Mouse (Mus musculus) liver, adult 2 months (tissue): ENCODE data around the gene Slc17a8. TPM values are rescaled to one million over a fixed set of nuclear protein-coding genes. Genes with fewer than 3 reads are reported as not detected.

Experiments used
- DNase-seq: peaks from one replicate; pipeline ENCODE4 v3.0.0-alpha.2; 2011; ENCODE audit warnings: low read depth, low spot score; ENCODE audit errors: extremely low read depth
- H3K27ac ChIP-seq: fragments of 200-500 bp; replicated peaks from 2 replicates; pipeline ENCODE4 v1.5.1; 2012; ENCODE audit warnings: low read depth, mild to moderate bottlenecking, control low read depth, inconsistent platforms, low read length; ENCODE audit not compliant: insufficient read depth
- H3K27me3 ChIP-seq: fragments of 200-500 bp; 2 replicates; pipeline ENCODE4 v1.6.1; 2012; ENCODE audit warnings: mild to moderate bottlenecking, moderate library complexity, low read length, inconsistent platforms; ENCODE audit not compliant: control insufficient read depth, insufficient read depth
- H3K36me3 ChIP-seq: fragments of 200-500 bp; 2 replicates; pipeline ENCODE4 v1.6.1; 2012; ENCODE audit warnings: low read length, inconsistent platforms; ENCODE audit not compliant: control insufficient read depth, insufficient read depth
- H3K4me1 ChIP-seq: fragments of 200-500 bp; 2 replicates; pipeline ENCODE4 v1.6.1; 2011; ENCODE audit warnings: low read length; ENCODE audit not compliant: control insufficient read depth, insufficient read depth
- H3K4me3 ChIP-seq: fragments of 200-500 bp; 2 replicates; pipeline ENCODE4 v1.5.1; 2011; ENCODE audit warnings: low read depth, mild to moderate bottlenecking, control low read depth, low read length, moderate library complexity; ENCODE audit not compliant: insufficient read depth
- H3K79me2 ChIP-seq: fragments of 200-500 bp; 2 replicates; pipeline ENCODE4 v1.6.1; 2012; ENCODE audit warnings: inconsistent platforms, mild to moderate bottlenecking, low read length, moderate library complexity; ENCODE audit not compliant: control insufficient read depth, insufficient read depth
- H3K9ac ChIP-seq: fragments of 200-500 bp; 2 replicates; pipeline ENCODE4 v1.6.1; 2012; ENCODE audit warnings: low read depth, mild to moderate bottlenecking, control low read depth, inconsistent platforms, low read length
- CTCF ChIP-seq: fragments of 200-500 bp; IDR thresholded peaks from 2 replicates; pipeline ENCODE4 v1.5.1; 2011; ENCODE audit warnings: low read depth, low read length, control low read depth
- POLR2A ChIP-seq: fragments of 200-500 bp; IDR thresholded peaks from 2 replicates; pipeline ENCODE4 v1.6.1; 2011; ENCODE audit warnings: low read length, control low read depth; ENCODE audit not compliant: insufficient read depth; ENCODE audit errors: extremely low read depth
- WGBS: fragments of 180-500 bp; shearing (Covaris S2); methylation state at CpG from one replicate; pipeline ENCODE4 v1.1.7; 2018; 5-methylcytosine and 5-hydroxymethylcytosine counted together
- polyA plus RNA-seq: library from polyadenylated mRNA; depleted of rRNA; stranded (reverse); fragments of >200 nt; gene quantifications from 2 replicates; pipeline ENCODE4 v1.2.3, GENCODE M21; 2012
- total RNA-seq: library from RNA; depleted of rRNA; stranded (reverse); fragments of >200 nt; gene quantifications from 2 replicates; pipeline ENCODE4 v1.2.3, GENCODE M21; 2014

The Slc17a8 gene
- total and polyA plus RNA-seq, 2 experiments, result 1.1 to 2.9 TPM

DNA sequence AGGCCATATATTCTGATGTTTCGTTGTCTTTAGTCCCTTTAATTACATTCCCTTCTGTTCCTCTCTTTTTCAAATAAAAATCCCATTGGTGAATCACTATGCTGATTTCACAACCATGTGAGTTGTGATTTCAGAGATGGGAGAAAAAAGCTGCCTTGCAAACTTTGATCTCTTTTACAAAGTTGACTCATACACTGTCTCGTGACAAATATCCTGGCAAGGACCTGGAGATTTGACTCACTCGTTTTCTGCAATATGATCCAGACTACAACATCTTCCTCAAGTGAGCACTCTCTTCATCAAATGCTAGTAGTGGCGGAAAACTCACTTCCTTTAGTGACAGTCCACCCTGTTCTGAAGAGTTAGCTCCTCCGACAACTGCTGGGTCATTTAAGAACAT, 21.7 kb downstream of the Slc17a8 start:
- no peak overlapping the region for H3K4me3 ChIP-seq
- no peaks in the 10 kb centered on the region for H3K27me3 ChIP-seq
- H3K27ac ChIP-seq, result peak overlapping the region; percentile 56
- peaks cover 24% of the 10 kb centered on the region for H3K4me1 ChIP-seq
- H3K36me3 ChIP-seq, result peaks cover 5% of the 10 kb centered on the region; the same call in 1 of the 2 replicates
- DNase-seq, result peak; percentile 95
- H3K9ac ChIP-seq, result peak overlapping the region; percentile 23; the same call in 1 of the 2 replicates
- WGBS, result 18% methylated on average over 5 of the region's 5 CpGs
- TF ChIP-seq POLR2A (no peak), CTCF (no peak)
- H3K79me2 ChIP-seq, result no peaks in the 10 kb centered on the region

- H3K4me3 ChIP-seq, result no peak overlapping the region
- no peak for DNase-seq
- no peaks in the 10 kb centered on the region for H3K27me3 ChIP-seq
- H3K9ac ChIP-seq, result no peak overlapping the region
- peaks cover 5% of the 10 kb centered on the region; the same call in 1 of the 2 replicates for H3K36me3 ChIP-seq
- H3K79me2 ChIP-seq, result no peaks in the 10 kb centered on the region
- 80% methylated on average over 4 of the region's 4 CpGs for WGBS
- peaks cover 32% of the 10 kb centered on the region for H3K4me1 ChIP-seq
- no peak overlapping the region for H3K27ac ChIP-seq
- TF ChIP-seq CTCF, result no peak
- no peak for TF ChIP-seq POLR2A
Observed at GRCm38 (mm10) chr10:89597275-89597674, 23.8 kb downstream of the Slc17a8 start.

DNA sequence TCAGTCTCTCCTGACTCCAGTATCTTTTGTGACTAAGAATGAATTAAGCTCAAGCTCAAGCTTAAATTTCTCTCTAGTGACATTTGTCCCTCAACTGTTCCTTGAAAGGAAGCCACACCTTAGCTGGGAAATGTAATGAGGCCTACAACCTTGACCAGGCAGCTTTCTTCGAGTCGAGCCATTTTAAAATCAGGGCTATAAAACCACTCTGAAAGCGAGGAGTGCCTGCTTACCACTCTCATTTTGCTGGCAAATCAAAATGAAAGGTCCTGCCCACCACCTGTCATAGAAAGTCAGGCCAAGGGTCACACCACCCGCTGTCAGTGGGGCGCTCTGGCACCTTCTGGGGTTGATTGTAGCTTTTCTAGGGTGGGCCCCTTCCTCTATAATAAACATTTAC, 25.1 kb downstream of the Slc17a8 start:
- no peak for DNase-seq
- peak overlapping the region; percentile 63; the same call in 1 of the 2 replicates for H3K27ac ChIP-seq

DNA sequence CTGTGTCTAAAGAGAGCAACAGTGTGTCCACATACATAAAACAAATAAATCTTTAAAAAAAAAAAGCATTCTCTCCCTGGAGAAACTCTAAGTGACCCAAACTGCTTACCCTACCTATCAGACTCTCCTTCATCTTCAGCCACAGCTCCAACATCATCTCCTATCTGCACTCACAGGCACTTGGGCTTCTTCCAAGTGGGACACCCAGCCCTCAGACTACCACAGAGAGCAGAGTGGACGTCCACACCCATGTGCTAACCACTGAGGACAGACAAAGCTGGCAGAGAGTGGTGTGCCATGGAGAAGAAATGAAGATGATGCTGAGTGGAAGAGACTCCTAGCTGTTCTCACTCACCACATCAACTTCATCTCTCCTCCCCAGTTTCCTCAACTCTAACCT, 25.5 kb downstream of the Slc17a8 start:
- 17% methylated on average over 1 of the region's 1 CpGs for WGBS
- no peaks in the 10 kb centered on the region for H3K79me2 ChIP-seq
- no peak overlapping the region for H3K4me3 ChIP-seq
- peaks cover 32% of the 10 kb centered on the region for H3K4me1 ChIP-seq
- DNase-seq, result no peak
- H3K36me3 ChIP-seq, result peaks cover 9% of the 10 kb centered on the region; the same call in 1 of the 2 replicates
- H3K9ac ChIP-seq, result no peak overlapping the region
- peak overlapping the region; percentile 63 for H3K27ac ChIP-seq
- no peaks in the 10 kb centered on the region for H3K27me3 ChIP-seq
- no peak for TF ChIP-seq CTCF
- TF ChIP-seq POLR2A, result no peak

More for the DNA sequence above, 25.1 kb downstream of the Slc17a8 start:
- Histone ChIP-seq H3K9ac (no peak overlapping the region), H3K79me2 (no peaks in the 10 kb centered on the region), H3K4me1 (peaks cover 32% of the 10 kb centered on the region), H3K4me3 (no peak overlapping the region), H3K27me3 (no peaks in the 10 kb centered on the region), H3K36me3 (peaks cover 8% of the 10 kb centered on the region; the same call in 1 of the 2 replicates)
- WGBS, result 88% methylated on average over 5 of the region's 5 CpGs
- TF ChIP-seq POLR2A, result no peak
- TF ChIP-seq CTCF, result no peak

DNA sequence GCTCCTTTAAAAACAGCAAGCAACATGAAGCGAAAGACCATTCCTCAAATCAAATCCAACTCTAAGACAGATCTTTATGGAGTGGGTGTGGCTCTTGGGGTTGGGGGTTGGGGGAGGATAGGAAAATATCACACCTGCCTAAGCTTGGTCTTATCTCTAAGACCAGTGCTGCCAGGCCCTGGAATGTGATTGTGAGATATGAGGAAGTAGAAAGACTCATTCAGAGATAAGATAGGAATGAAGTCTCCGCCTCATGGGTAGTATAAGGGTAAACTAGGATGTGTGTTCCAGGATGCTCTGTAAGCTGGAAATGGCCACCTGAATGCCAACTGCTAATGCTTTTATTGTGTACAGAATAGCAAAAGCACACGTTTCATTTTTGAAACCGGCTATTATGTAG, 26.7 kb downstream of the Slc17a8 start:
- Histone ChIP-seq H3K79me2 (no peaks in the 10 kb centered on the region), H3K36me3 (peaks cover 16% of the 10 kb centered on the region), H3K9ac (no peak overlapping the region), H3K4me1 (peaks cover 23% of the 10 kb centered on the region), H3K27ac (peak overlapping the region; percentile 78), H3K27me3 (no peaks in the 10 kb centered on the region), H3K4me3 (no peak overlapping the region)
- 49% methylated on average over 4 of the region's 4 CpGs for WGBS
- DNase-seq, result no peak
- no peak for TF ChIP-seq CTCF
- no peak for TF ChIP-seq POLR2A

DNA sequence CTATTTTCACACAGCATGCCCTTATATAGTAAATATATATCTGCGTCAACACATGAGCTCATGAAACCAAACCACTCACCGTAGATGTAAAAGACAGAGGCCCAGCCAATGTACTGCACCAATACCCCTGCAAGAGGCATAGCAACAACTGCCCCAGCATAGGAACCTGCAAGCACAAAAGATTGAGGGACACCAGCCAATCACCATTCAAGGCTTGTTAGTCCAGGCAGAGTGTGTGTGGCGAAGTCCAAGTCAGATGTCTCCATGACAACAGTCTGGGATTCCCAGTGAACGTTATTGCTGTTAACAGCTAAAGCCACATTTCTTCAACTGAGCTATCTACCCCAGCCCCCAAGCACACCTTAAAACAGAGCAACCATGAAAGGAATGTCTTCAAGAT, 28.3 kb downstream of the Slc17a8 start:
- Histone ChIP-seq H3K9ac (no peak overlapping the region), H3K79me2 (no peaks in the 10 kb centered on the region), H3K27me3 (no peaks in the 10 kb centered on the region), H3K4me3 (no peak overlapping the region), H3K27ac (no peak overlapping the region), H3K36me3 (peaks cover 26% of the 10 kb centered on the region), H3K4me1 (peaks cover 17% of the 10 kb centered on the region)
- TF ChIP-seq CTCF, result no peak
- TF ChIP-seq POLR2A, result no peak
- 64% methylated on average over 4 of the region's 4 CpGs for WGBS
- peak; percentile 58 for DNase-seq
